Mouse (Mus musculus) kidney, postnatal 14 days (tissue): ENCODE measurements around the gene Tshz2.

Source experiments
- DNase-seq: peaks from one replicate; pipeline ENCODE4 v3.0.0; 2022; ENCODE audit warnings: mixed read lengths

The Tshz2 gene

DNA sequence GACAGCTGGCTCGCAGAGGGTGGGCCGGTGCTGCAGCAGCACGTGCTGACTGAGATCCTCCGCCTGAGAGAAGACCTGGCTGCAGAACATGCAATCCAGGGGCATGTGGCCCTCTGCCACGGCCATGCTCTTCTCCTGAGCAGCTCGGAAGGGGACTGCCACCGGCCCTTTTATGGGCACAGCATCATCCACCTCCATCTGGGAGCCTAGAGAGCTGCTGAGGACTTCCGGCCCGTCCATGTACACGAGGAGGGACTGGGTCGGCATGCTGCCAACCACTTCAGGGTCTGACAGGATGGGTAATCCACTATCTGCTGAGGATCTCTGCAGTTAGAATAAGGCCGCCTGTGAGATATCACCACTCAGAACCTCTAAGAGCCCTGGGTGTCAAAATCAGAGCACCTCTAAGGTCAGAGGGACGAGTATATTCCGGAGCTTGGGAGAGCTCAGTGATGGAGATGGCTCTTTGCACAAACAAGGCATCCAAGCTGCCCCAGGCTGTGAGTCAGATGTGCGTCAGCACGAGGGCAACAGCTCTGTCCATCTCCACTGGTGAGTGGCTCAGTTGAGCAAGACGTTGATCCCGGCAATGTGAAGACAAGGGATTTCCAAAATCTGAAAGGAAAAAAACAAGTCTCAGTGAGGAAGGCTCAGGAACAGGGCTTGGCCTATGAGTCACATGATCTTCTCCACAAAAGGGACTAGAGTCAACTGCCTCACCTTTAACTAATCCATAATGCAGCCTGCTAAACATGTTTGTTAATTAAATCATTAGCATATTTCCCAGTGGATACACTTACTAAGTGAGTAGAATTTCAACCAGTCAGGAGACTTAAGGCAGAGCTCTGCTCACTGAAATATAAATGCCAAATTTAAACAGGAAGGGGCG lies 487.6 kb downstream of the Tshz2 start:
- no peak for DNase-seq
